ENCODE assay signal across 17 mouse cellular contexts in genomic region chr8:46569659-46570441, GRCm38 (mm10). TPM values are rescaled to one million over a fixed set of nuclear protein-coding genes. Genes with fewer than 3 reads are reported as not detected.
DNase-seq lines count a peak whose midpoint lies in the region; ATAC-seq and TF ChIP-seq lines count a peak whose summit lies in the region.
"Had no signal": no experiment of that assay in that cellular context is flagged by ENCODE, and none has a peak within 500 bp of the region (broad histone marks: within the 10 kb centered on the region; RNA-seq: fewer than 3 reads in every experiment).

No protein-coding gene starts in this region.

- intact Hi-C loops in heart, postnatal 14 days (cut with DNase I), result no loop called here

- no peaks in the 10 kb centered on the region for H3K36me3 ChIP-seq in kidney, adult 2 months (ENCODE audit: control insufficient read depth, insufficient read depth, low read length)

- no peak overlapping the region for H3K4me3 ChIP-seq in kidney, adult 2 months (ENCODE audit: insufficient read depth, low read depth, low read length)
- H3K4me3 ChIP-seq: limb, embryonic 10.5 days; liver, embryonic 12.5 days; megakaryocyte, embryonic 14.5 days; neural tube, embryonic 12.5 days had no signal

- H3K27me3 ChIP-seq in kidney, adult 2 months (replicated peaks; ENCODE audit: control insufficient read depth, insufficient read depth, low read length), result no peaks in the 10 kb centered on the region
- H3K27me3 ChIP-seq: liver, embryonic 12.5 days; megakaryocyte, embryonic 14.5 days; neural tube, embryonic 12.5 days had no signal

- WGBS in kidney, adult 2 months, result 89% methylated on average over 19 of the region's 19 CpGs

- no peaks in the 10 kb centered on the region for H3K4me1 ChIP-seq in kidney, adult 2 months (ENCODE audit: control insufficient read depth, insufficient read depth, low read length)
- H3K4me1 ChIP-seq: limb, embryonic 10.5 days; neural tube, embryonic 12.5 days had no signal

- DNase-seq in heart, postnatal 4 days, result peak; percentile 17
- DNase-seq in heart, postnatal 14 days, result no peak
- DNase-seq in lung, adult 18-20 months, result peak; percentile 50 to 67
- peak; percentile 78 for DNase-seq in lung, postnatal 36 days
- no peak for DNase-seq in kidney, postnatal 25 days
- no peak for DNase-seq in left cerebral cortex, adult 18-20 months (ENCODE audit: low spot score in 2 of 2)
- DNase-seq in kidney, adult 2 months, result no peak
- DNase-seq: adrenal gland, postnatal 10 days; cerebellum, adult 9-10 months; layer of hippocampus, postnatal 36 days had no signal

- ATAC-seq in hematopoietic stem cell, adult 5-6 weeks (replicated peaks in 1 of 2; ENCODE audit: insufficient read depth in 1 of 2, low FRiP score in 2 of 2, low TSS enrichment in 1 of 2, low read depth in 1 of 2, poor library complexity in 2 of 2, severe bottlenecking in 2 of 2), result peak; percentile 70 to 77
- ATAC-seq: forebrain, embryonic 14.5 days; hindbrain, embryonic 16.5 days had no signal

- TF ChIP-seq CTCF in kidney, adult 2 months (conservative IDR thresholded peaks at IDR 0.05; ENCODE audit: insufficient read depth, insufficient read length, low read depth, low read length), result no peak

- no peak for TF ChIP-seq POLR2A in kidney, adult 2 months (IDR thresholded peaks at IDR 0.05; ENCODE audit: low read depth, low read length)

- H3K27ac ChIP-seq in kidney, adult 2 months (ENCODE audit: insufficient read depth, low read depth, low read length), result no peak overlapping the region
- H3K27ac ChIP-seq: limb, embryonic 10.5 days; liver, embryonic 12.5 days; neural tube, embryonic 12.5 days had no signal

RNA-seq across cellular contexts. Expression of gene Cenpu, which starts 18.0 kb away (rescaled TPM):
- 10 to 100 TPM; 13.4 to 15.6 TPM for total RNA-seq in heart, postnatal 4 days (2021)
- total RNA-seq in heart, postnatal 14 days (2021), result 1 to 10 TPM; 1.3 to 1.4 TPM
- total RNA-seq in hematopoietic stem cell, adult 5-6 weeks (2017), result 51.7 and 87.7 TPM in 2 replicates
- 1 to 10 TPM; 2.6 TPM for total RNA-seq in left cerebral cortex, adult 18-20 months (2021)
- polyA plus RNA-seq in kidney, adult 2 months (2012; rRNA removed), result 0.33 and 0.67 TPM in 2 replicates

RNA-seq across cellular contexts. Expression of gene Primpol, which starts 47.2 kb away (rescaled TPM):
- total RNA-seq in heart, postnatal 4 days (2021), result 1 to 10 TPM; 8.3 to 8.8 TPM
- total RNA-seq in heart, postnatal 14 days (2021), result 1 to 10 TPM; 3.0 to 3.6 TPM
- 33.1 and 45.5 TPM in 2 replicates for total RNA-seq in hematopoietic stem cell, adult 5-6 weeks (2017)
- 1 to 10 TPM; 3.2 to 3.4 TPM for total RNA-seq in left cerebral cortex, adult 18-20 months (2021)
- 1.1 and 1.4 TPM in 2 replicates for polyA plus RNA-seq in kidney, adult 2 months (2012; rRNA removed)

RNA-seq across cellular contexts. Expression of gene Casp3, which starts 47.2 kb away (rescaled TPM):
- 10 to 100 TPM; 35.6 to 37.9 TPM for total RNA-seq in heart, postnatal 4 days (2021)
- total RNA-seq in heart, postnatal 14 days (2021), result 1 to 10 TPM; 6.3 to 7.6 TPM
- total RNA-seq in hematopoietic stem cell, adult 5-6 weeks (2017), result 127 and 165 TPM in 2 replicates
- total RNA-seq in left cerebral cortex, adult 18-20 months (2021), result 10 to 100 TPM; 12.7 to 13.2 TPM
- polyA plus RNA-seq in kidney, adult 2 months (2012; rRNA removed), result 7.1 and 9.2 TPM in 2 replicates

Comparison
In these comparisons a context has a peak if more than half of its experiments do, and no peak if none do; other contexts are left out.
1. DNase-seq: peak in heart, postnatal 4 days (single experiment), lung, adult 18-20 months (2 of 2) and lung, postnatal 36 days (single experiment); none in heart, postnatal 14 days (0 of 2), kidney, postnatal 25 days (0 of 2), left cerebral cortex, adult 18-20 months (0 of 2) and kidney, adult 2 months (single experiment).